Mouse (Mus musculus): ENCODE measurements around the gene Znrf1. TPM values are rescaled to one million over a fixed set of nuclear protein-coding genes. Genes with fewer than 3 reads are reported as not detected.

Znrf1 gene
- total and polyA plus RNA-seq, 2 experiments from 2014 or later: 113 to 225 TPM

GRCm38 (mm10) chr8:111575492-111575891, 39.6 kb downstream of the Znrf1 start:
- Histone ChIP-seq H3K36me3 (ENCODE audit: insufficient read depth) (no peaks in the 10 kb centered on the region), H3K4me1 (ENCODE audit: insufficient read depth) (no peaks in the 10 kb centered on the region), H3K27me3 (ENCODE audit: insufficient read depth, low read length) (no peaks in the 10 kb centered on the region), H3K9me3 (ENCODE audit: low read length) (no peaks in the 10 kb centered on the region), H3K4me2 (ENCODE audit: low read depth) (no peak overlapping the region), H3K4me3 (ENCODE audit: low read depth, low read length) (no peak overlapping the region), H3K9ac (no peak overlapping the region), H3K27ac (ENCODE audit: low read depth, low read length) (no peak overlapping the region)
- ATAC-seq (no peak), DNase-seq (no peak)
- 91% methylated on average over 4 of the region's 4 CpGs for whole genome bisulfite sequencing
- TF ChIP-seq CTCF (IDR thresholded peaks at IDR 0.05; ENCODE audit: low read depth): no peak

DNA sequence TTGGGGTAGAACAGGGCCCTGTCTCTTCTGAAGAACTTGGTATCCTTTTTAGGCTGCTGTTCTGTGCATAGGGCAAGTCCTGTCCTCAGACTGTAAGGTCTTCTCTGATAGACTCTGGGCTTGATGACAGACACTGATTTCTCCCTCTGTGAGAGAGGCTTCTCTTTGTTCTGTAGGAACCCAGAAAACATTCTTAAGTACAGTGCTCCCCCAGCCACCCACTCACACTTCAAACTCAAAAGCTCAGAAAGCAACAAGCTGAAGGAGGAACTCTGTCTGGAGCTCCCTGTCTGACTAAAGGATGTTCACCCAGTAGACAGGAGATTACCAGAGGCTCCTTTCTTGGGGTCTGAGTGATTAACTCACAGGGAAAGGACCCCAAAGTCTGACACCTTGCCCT, 40.6 kb downstream of the Znrf1 start:
- ATAC-seq: no peak
- Histone ChIP-seq H3K4me1 (ENCODE audit: insufficient read depth) (no peaks in the 10 kb centered on the region), H3K4me3 (ENCODE audit: low read depth, low read length) (no peak overlapping the region), H3K27me3 (ENCODE audit: insufficient read depth, low read length) (no peaks in the 10 kb centered on the region), H3K27ac (ENCODE audit: low read depth, low read length) (no peak overlapping the region), H3K9me3 (ENCODE audit: low read length) (no peaks in the 10 kb centered on the region), H3K4me2 (ENCODE audit: low read depth) (no peak overlapping the region), H3K9ac (no peak overlapping the region), H3K36me3 (ENCODE audit: insufficient read depth) (no peaks in the 10 kb centered on the region)
- no peak for DNase-seq
- no peak for TF ChIP-seq CTCF (IDR thresholded peaks at IDR 0.05; ENCODE audit: low read depth)

DNA sequence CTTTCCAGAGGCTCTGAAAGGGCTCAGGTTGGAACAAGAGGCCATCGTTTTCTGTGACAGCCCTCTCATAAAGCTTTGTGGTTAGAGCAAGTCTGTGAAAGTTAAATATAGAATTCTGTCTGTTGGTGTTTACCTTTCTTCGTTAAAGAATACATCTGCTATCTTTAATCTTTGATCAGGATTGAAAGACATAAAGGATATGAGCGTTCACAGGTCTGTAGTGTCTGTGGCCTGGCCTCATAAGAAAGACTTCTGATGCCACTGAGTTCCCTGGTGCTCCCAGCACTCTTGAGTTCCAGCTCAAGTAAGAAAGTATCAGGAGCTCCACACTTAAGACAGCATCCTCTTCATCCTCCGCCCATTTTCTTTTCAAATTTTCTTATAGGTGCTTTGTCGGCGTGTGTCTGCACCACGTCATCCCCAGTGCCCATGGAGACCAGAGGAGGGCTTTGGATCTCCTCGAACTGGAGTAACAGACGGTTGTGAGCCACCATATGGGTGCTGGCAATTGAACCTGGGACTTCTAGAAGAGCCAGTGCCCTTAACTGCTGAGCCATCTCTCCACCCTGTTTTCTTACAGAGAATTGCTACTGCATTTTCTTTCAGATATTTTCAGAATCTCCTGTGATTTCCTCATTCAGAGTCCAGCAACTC, 42.1 kb downstream of the Znrf1 start:
- Histone ChIP-seq H3K9me3 (ENCODE audit: low read length) (no peaks in the 10 kb centered on the region), H3K4me2 (ENCODE audit: low read depth) (no peak overlapping the region), H3K9ac (no peak overlapping the region), H3K36me3 (ENCODE audit: insufficient read depth) (no peaks in the 10 kb centered on the region), H3K4me3 (ENCODE audit: low read depth, low read length) (no peak overlapping the region), H3K27me3 (ENCODE audit: insufficient read depth, low read length) (no peaks in the 10 kb centered on the region), H3K4me1 (ENCODE audit: insufficient read depth) (no peaks in the 10 kb centered on the region), H3K27ac (ENCODE audit: low read depth, low read length) (no peak overlapping the region)
- WGBS: 82% methylated on average over 9 of the region's 9 CpGs
- ATAC-seq (no peak), DNase-seq (no peak)
- TF ChIP-seq CTCF (IDR thresholded peaks at IDR 0.05; ENCODE audit: low read depth): no peak

DNA sequence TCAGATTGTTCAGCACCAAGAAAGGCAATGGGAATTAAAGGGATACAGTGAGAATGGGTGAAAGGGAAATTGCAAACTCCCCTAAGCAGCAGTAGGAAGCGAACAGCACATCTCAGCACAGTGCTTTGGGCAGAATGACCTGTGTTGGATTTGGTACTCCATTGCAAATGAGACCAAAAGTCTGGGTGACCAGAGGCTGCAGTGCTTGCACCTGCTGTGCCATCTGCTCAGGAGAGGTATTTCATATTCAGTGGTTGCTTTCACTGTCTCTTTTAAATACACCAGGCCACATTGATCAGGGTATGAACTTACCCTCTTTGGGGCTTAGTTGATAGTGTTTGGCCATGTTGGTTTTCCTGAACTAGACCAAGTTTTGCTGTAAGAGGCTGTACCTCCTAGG, 43.4 kb downstream of the Znrf1 start:
- WGBS: 86% methylated on average over 1 of the region's 1 CpGs
- TF ChIP-seq CTCF (IDR thresholded peaks at IDR 0.05; ENCODE audit: low read depth): no peak
- H3K9ac ChIP-seq: no peak overlapping the region

DNA sequence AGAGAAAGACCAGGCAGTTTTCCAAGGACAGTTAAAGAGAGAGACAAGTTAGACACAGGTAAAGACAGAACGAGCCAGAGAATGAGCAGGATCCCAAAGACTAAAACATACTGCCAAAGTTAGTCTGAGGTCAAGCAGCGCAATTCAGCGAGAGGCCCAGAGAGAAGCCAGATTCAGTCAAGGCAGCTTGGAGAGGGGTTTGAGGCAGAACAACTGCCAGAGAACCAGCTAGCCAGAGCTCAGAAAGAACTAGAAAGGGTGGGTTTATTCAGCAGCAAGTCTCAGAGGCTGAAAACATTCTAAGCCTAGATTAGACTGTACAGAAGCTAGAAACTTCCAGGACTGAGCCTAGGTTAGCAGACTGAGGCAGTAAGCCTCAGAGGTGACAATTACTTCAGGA, 44.4 kb downstream of the Znrf1 start:
- Histone ChIP-seq H3K9ac (no peak overlapping the region), H3K4me3 (ENCODE audit: low read depth, low read length) (no peak overlapping the region), H3K27me3 (ENCODE audit: insufficient read depth, low read length) (no peaks in the 10 kb centered on the region), H3K27ac (ENCODE audit: low read depth, low read length) (no peak overlapping the region), H3K4me1 (ENCODE audit: insufficient read depth) (no peaks in the 10 kb centered on the region), H3K9me3 (ENCODE audit: low read length) (no peaks in the 10 kb centered on the region), H3K36me3 (ENCODE audit: insufficient read depth) (no peaks in the 10 kb centered on the region; the same call in 1 of the 2 replicates), H3K4me2 (ENCODE audit: low read depth) (no peak overlapping the region)
- DNase-seq (no peak), ATAC-seq (no peak)
- 87% methylated on average over 3 of the region's 3 CpGs for WGBS
- TF ChIP-seq CTCF (IDR thresholded peaks at IDR 0.05; ENCODE audit: low read depth): no peak

More for the DNA sequence above, 43.4 kb downstream of the Znrf1 start:
- H3K9me3 ChIP-seq (ENCODE audit: low read length): no peaks in the 10 kb centered on the region
- H3K36me3 ChIP-seq (ENCODE audit: insufficient read depth): no peaks in the 10 kb centered on the region; the same call in 1 of the 2 replicates
- H3K4me2 ChIP-seq (ENCODE audit: low read depth): no peak overlapping the region
- H3K27me3 ChIP-seq (ENCODE audit: insufficient read depth, low read length): no peaks in the 10 kb centered on the region
- no peak overlapping the region for H3K27ac ChIP-seq (ENCODE audit: low read depth, low read length)
- ATAC-seq (no peak), DNase-seq (no peak)
- H3K4me3 ChIP-seq (ENCODE audit: low read depth, low read length): no peak overlapping the region
- H3K4me1 ChIP-seq (ENCODE audit: insufficient read depth): no peaks in the 10 kb centered on the region

DNA sequence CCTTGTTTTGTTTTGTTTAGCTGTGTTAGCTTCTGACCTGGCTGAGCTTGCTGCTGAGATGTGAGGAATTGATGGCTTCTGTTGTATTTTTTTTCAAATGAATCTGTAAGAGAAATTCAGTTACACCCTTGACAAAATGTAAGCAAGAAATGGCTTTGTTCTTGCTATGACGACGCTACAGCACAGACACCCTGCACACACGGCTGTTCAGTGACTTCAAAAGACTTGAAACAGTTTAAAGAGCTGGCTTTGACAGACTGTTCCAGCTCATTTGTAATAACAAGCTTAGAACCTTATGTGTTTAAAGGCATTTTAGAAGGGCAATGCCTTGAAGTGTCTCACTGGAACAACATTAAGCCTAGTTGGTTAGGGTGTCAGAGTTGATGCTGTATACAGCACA, 46.5 kb downstream of the Znrf1 start:
- peak; percentile 40 for DNase-seq
- no peak for TF ChIP-seq CTCF (IDR thresholded peaks at IDR 0.05; ENCODE audit: low read depth)
- Histone ChIP-seq H3K27me3 (ENCODE audit: insufficient read depth, low read length) (no peaks in the 10 kb centered on the region), H3K4me3 (ENCODE audit: low read depth, low read length) (no peak overlapping the region), H3K36me3 (ENCODE audit: insufficient read depth) (no peaks in the 10 kb centered on the region; the same call in 1 of the 2 replicates), H3K9me3 (ENCODE audit: low read length) (no peaks in the 10 kb centered on the region), H3K9ac (no peak overlapping the region), H3K27ac (ENCODE audit: low read depth, low read length) (peak overlapping the region; percentile 59; the same call in 1 of the 2 replicates), H3K4me2 (ENCODE audit: low read depth) (no peak overlapping the region), H3K4me1 (ENCODE audit: insufficient read depth) (no peaks in the 10 kb centered on the region)
- 40% methylated on average over 3 of the region's 3 CpGs for WGBS
- ATAC-seq: peak; percentile 58; the same call in 1 of the 2 replicates

DNA sequence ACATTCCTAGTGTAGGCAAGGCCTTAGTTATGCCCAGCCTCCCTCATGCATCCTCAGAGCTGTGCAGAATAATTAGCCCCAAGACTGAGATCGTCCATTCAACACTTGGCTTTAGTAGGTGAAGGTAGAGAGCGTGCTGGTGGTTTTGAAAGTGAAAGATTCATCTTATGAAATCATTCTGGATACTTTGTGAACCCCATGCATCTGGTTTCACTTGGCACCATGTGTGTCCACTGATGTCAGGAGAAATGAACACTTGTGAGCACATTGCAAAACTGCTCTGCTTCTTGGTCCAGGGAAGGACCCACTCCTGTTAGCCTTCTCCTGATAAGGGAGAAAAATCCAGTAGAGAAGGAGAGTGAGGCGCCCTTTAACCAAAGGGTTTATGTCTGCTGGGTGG, 49.0 kb downstream of the Znrf1 start:
- ATAC-seq: no peak
- TF ChIP-seq CTCF (IDR thresholded peaks at IDR 0.05; ENCODE audit: low read depth): no peak

More for the DNA sequence above, 49.0 kb downstream of the Znrf1 start:
- Histone ChIP-seq H3K27me3 (ENCODE audit: insufficient read depth, low read length) (no peaks in the 10 kb centered on the region), H3K9me3 (ENCODE audit: low read length) (no peaks in the 10 kb centered on the region), H3K9ac (no peak overlapping the region), H3K4me2 (ENCODE audit: low read depth) (no peak overlapping the region), H3K4me3 (ENCODE audit: low read depth, low read length) (no peak overlapping the region), H3K4me1 (ENCODE audit: insufficient read depth) (no peaks in the 10 kb centered on the region), H3K36me3 (ENCODE audit: insufficient read depth) (no peaks in the 10 kb centered on the region; the same call in 1 of the 2 replicates), H3K27ac (ENCODE audit: low read depth, low read length) (no peak overlapping the region)
- 92% methylated on average over 3 of the region's 3 CpGs for WGBS
- DNase-seq: no peak
